In the genomic region with DNA sequence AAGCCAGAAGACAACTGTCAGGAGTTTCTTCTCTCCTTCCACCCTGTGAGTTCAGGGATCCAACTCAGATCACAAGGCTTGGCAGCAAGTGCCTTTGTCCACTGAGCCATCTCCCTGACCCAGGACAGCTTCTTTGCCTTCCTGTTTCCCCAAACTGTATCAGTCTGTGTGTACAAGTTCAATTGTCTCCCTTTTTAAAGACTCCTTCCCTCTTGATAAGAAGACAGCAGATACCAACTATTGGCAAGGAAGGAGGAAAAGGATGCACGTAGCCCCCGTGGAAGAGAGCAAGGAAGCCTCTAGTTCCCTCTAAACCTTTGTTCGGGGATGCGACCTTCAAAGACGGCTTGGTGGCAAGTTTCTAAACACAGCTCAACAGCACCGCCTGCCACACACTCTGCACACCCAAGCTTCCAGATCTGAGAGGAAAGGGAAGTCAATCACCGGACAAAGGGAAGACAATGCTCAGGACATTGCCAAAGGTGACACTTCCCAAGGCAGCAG, we compare ENCODE assay signal across 11 mouse cellular contexts. TPM values are rescaled to one million over a fixed set of nuclear protein-coding genes. Genes with fewer than 3 reads are reported as not detected.
DNase-seq lines count a peak whose midpoint lies in the region; ATAC-seq lines count a peak whose summit lies in the region.
"Had no signal": no experiment of that assay in that cellular context is flagged by ENCODE, and none has a peak within 500 bp of the region (broad histone marks: within the 10 kb centered on the region; RNA-seq: fewer than 3 reads in every experiment).

No protein-coding gene starts in this region.

- H3K27ac ChIP-seq in kidney, embryonic 16.5 days (ENCODE audit: low read length) = peak overlapping the region; percentile 14; the same call in 1 of the 2 replicates
- H3K27ac ChIP-seq in lung, embryonic 16.5 days (ENCODE audit: low read length) = peak overlapping the region; percentile 51
- no peak overlapping the region for H3K27ac ChIP-seq in forebrain, embryonic 10.5 days
- H3K27ac ChIP-seq in midbrain, embryonic 11.5 days (ENCODE audit: low read depth, low read length) = no peak overlapping the region
- H3K27ac ChIP-seq: forebrain, embryonic 15.5 days had no signal

- no peaks in the 10 kb centered on the region for H3K36me3 ChIP-seq in kidney, embryonic 16.5 days (ENCODE audit: insufficient read depth, low read length)
- no peaks in the 10 kb centered on the region for H3K36me3 ChIP-seq in lung, embryonic 16.5 days (ENCODE audit: control insufficient read depth, insufficient read depth, low read length)
- no peaks in the 10 kb centered on the region for H3K36me3 ChIP-seq in forebrain, embryonic 10.5 days (replicated peaks)
- H3K36me3 ChIP-seq in midbrain, embryonic 11.5 days (ENCODE audit: control insufficient read depth, insufficient read depth, low read length) = no peaks in the 10 kb centered on the region
- H3K36me3 ChIP-seq: forebrain, embryonic 15.5 days had no signal

- H3K9ac ChIP-seq in kidney, embryonic 16.5 days (replicated peaks; ENCODE audit: low read length) = no peak overlapping the region
- no peak overlapping the region for H3K9ac ChIP-seq in lung, embryonic 16.5 days (ENCODE audit: low read length)
- H3K9ac ChIP-seq in midbrain, embryonic 11.5 days (ENCODE audit: low read length) = no peak overlapping the region
- H3K9ac ChIP-seq: forebrain, embryonic 15.5 days had no signal

- H3K4me1 ChIP-seq in kidney, embryonic 16.5 days (ENCODE audit: insufficient read depth, low read length) = no peaks in the 10 kb centered on the region
- H3K4me1 ChIP-seq in lung, embryonic 16.5 days (replicated peaks; ENCODE audit: control insufficient read depth, insufficient read depth, low read length) = no peaks in the 10 kb centered on the region
- no peaks in the 10 kb centered on the region for H3K4me1 ChIP-seq in forebrain, embryonic 10.5 days
- no peaks in the 10 kb centered on the region for H3K4me1 ChIP-seq in midbrain, embryonic 11.5 days (ENCODE audit: control insufficient read depth, insufficient read depth, low read length)
- H3K4me1 ChIP-seq: forebrain, embryonic 15.5 days had no signal

- no peak for ATAC-seq in kidney, embryonic 16.5 days (ENCODE audit: low FRiP score, low TSS enrichment)
- ATAC-seq in lung, embryonic 16.5 days (ENCODE audit: low read depth) = peak; percentile 79
- ATAC-seq in midbrain, embryonic 11.5 days (ENCODE audit: low FRiP score) = no peak
- ATAC-seq: forebrain, embryonic 15.5 days had no signal

- no peaks in the 10 kb centered on the region for H3K9me3 ChIP-seq in kidney, embryonic 16.5 days (ENCODE audit: low read length)
- H3K9me3 ChIP-seq in lung, embryonic 16.5 days (ENCODE audit: control insufficient read depth, low read length) = no peaks in the 10 kb centered on the region
- no peaks in the 10 kb centered on the region for H3K9me3 ChIP-seq in forebrain, embryonic 10.5 days
- H3K9me3 ChIP-seq in midbrain, embryonic 11.5 days (ENCODE audit: control insufficient read depth, low read length) = no peaks in the 10 kb centered on the region
- H3K9me3 ChIP-seq: forebrain, embryonic 15.5 days had no signal

- no peaks in the 10 kb centered on the region for H3K27me3 ChIP-seq in kidney, embryonic 16.5 days (ENCODE audit: insufficient read depth, low read length)
- H3K27me3 ChIP-seq in lung, embryonic 16.5 days (ENCODE audit: control insufficient read depth, insufficient read depth, low read depth, low read length) = no peaks in the 10 kb centered on the region
- H3K27me3 ChIP-seq in forebrain, embryonic 10.5 days (ENCODE audit: poor library complexity, severe bottlenecking) = no peaks in the 10 kb centered on the region
- H3K27me3 ChIP-seq in midbrain, embryonic 11.5 days (ENCODE audit: control insufficient read depth, insufficient read depth, low read length) = no peaks in the 10 kb centered on the region
- H3K27me3 ChIP-seq: forebrain, embryonic 15.5 days had no signal

- H3K4me3 ChIP-seq in kidney, embryonic 16.5 days (ENCODE audit: low read length) = no peak overlapping the region
- no peak overlapping the region for H3K4me3 ChIP-seq in lung, embryonic 16.5 days (ENCODE audit: low read length)
- H3K4me3 ChIP-seq in forebrain, embryonic 10.5 days = no peak overlapping the region
- no peak overlapping the region for H3K4me3 ChIP-seq in midbrain, embryonic 11.5 days (ENCODE audit: low read depth, low read length)
- H3K4me3 ChIP-seq: forebrain, embryonic 15.5 days had no signal

- H3K4me2 ChIP-seq in kidney, embryonic 16.5 days (replicated peaks; ENCODE audit: low read depth, low read length) = no peak overlapping the region
- H3K4me2 ChIP-seq in lung, embryonic 16.5 days (ENCODE audit: low read depth, low read length) = no peak overlapping the region
- no peak overlapping the region for H3K4me2 ChIP-seq in midbrain, embryonic 11.5 days
- H3K4me2 ChIP-seq: forebrain, embryonic 15.5 days had no signal

- peak; percentile 45 for DNase-seq in kidney, adult 9 months
- DNase-seq in kidney, adult 18-20 months = no peak
- peak; percentile 50 for DNase-seq in thymus, postnatal 4 days
- no peak for DNase-seq in forebrain, embryonic 10.5 days (ENCODE audit: extremely low spot score, low spot score)
- DNase-seq in midbrain, embryonic 11.5 days (ENCODE audit: low spot score, missing footprints) = no peak
- no peak for DNase-seq in left cerebral cortex, adult 8-10 months (ENCODE audit: low spot score in 2 of 2)

- WGBS in kidney, embryonic 16.5 days = 85% methylated on average over 7 of the region's 7 CpGs
- 67% methylated on average over 7 of the region's 7 CpGs for WGBS in lung, embryonic 16.5 days
- WGBS in forebrain, embryonic 10.5 days = 93% methylated on average over 7 of the region's 7 CpGs
- WGBS in midbrain, embryonic 11.5 days = 88% methylated on average over 7 of the region's 7 CpGs

RNA-seq across cellular contexts. Expression of a gene that starts 7.2 kb away (rescaled TPM):
- polyA plus RNA-seq in kidney, embryonic 16.5 days (2015; fragmentation: Nextera tagmentation; extraction: Ambion mirVana) = 45.6 and 46.3 TPM in 2 replicates
- polyA plus RNA-seq in lung, embryonic 16.5 days (2015; fragmentation: Nextera tagmentation; extraction: Ambion mirVana) = 35.8 and 38.2 TPM in 2 replicates
- polyA plus RNA-seq in forebrain, embryonic 10.5 days (2016; fragmentation: Nextera tagmentation; extraction: Ambion mirVana) = 42.3 and 49.2 TPM in 2 replicates
- 65.4 and 70.2 TPM in 2 replicates for polyA plus RNA-seq in midbrain, embryonic 11.5 days (2014; fragmentation: Nextera tagmentation; extraction: Ambion mirVana)
- 10 to 100 TPM; 64.1 to 83.4 (median 73.4) TPM for total RNA-seq in left cerebral cortex, adult 8-10 months (2022)

RNA-seq across cellular contexts. Expression of a gene that starts 8.9 kb away (rescaled TPM):
- 4.4 and 4.6 TPM in 2 replicates for polyA plus RNA-seq in kidney, embryonic 16.5 days (2015; fragmentation: Nextera tagmentation; extraction: Ambion mirVana)
- 0.73 and 0.84 TPM in 2 replicates for polyA plus RNA-seq in lung, embryonic 16.5 days (2015; fragmentation: Nextera tagmentation; extraction: Ambion mirVana)
- polyA plus RNA-seq in forebrain, embryonic 10.5 days (2016; fragmentation: Nextera tagmentation; extraction: Ambion mirVana) = 0.07 and 0.14 TPM in 2 replicates
- polyA plus RNA-seq in midbrain, embryonic 11.5 days (2014; fragmentation: Nextera tagmentation; extraction: Ambion mirVana) = 0.43 TPM in 1 of 2 replicates, not detected in the other
- total RNA-seq in left cerebral cortex, adult 8-10 months (2022) = under 1 TPM in 1 of 4 experiments, not detected in 3; 0.09 TPM
- polyA plus RNA-seq: forebrain, embryonic 15.5 days had no signal

RNA-seq across cellular contexts. Expression of a gene that starts 41.7 kb away (rescaled TPM):
- not detected in 2 replicates for polyA plus RNA-seq in kidney, embryonic 16.5 days (2015; fragmentation: Nextera tagmentation; extraction: Ambion mirVana)
- polyA plus RNA-seq in lung, embryonic 16.5 days (2015; fragmentation: Nextera tagmentation; extraction: Ambion mirVana) = not detected in 2 replicates
- polyA plus RNA-seq in forebrain, embryonic 10.5 days (2016; fragmentation: Nextera tagmentation; extraction: Ambion mirVana) = not detected in 2 replicates
- polyA plus RNA-seq in midbrain, embryonic 11.5 days (2014; fragmentation: Nextera tagmentation; extraction: Ambion mirVana) = not detected in 2 replicates
- total RNA-seq in left cerebral cortex, adult 8-10 months (2022) = not detected
- total RNA-seq: left cerebral cortex, postnatal 25 days had no signal
- polyA plus RNA-seq: forebrain, embryonic 15.5 days; testis, adult 2 months had no signal

RNA-seq across cellular contexts. Expression of a gene that starts 48.1 kb away (rescaled TPM):
- polyA plus RNA-seq in kidney, embryonic 16.5 days (2015; fragmentation: Nextera tagmentation; extraction: Ambion mirVana) = 88.9 and 91.9 TPM in 2 replicates
- 73.0 and 78.9 TPM in 2 replicates for polyA plus RNA-seq in lung, embryonic 16.5 days (2015; fragmentation: Nextera tagmentation; extraction: Ambion mirVana)
- polyA plus RNA-seq in forebrain, embryonic 10.5 days (2016; fragmentation: Nextera tagmentation; extraction: Ambion mirVana) = 39.6 and 44.9 TPM in 2 replicates
- 30.1 and 30.5 TPM in 2 replicates for polyA plus RNA-seq in midbrain, embryonic 11.5 days (2014; fragmentation: Nextera tagmentation; extraction: Ambion mirVana)
- 10 to 100 TPM; 65.9 to 72.3 (median 69.2) TPM for total RNA-seq in left cerebral cortex, adult 8-10 months (2022)

RNA-seq across cellular contexts. Expression of a gene that starts 53.8 kb away (rescaled TPM):
- not detected in 2 replicates for polyA plus RNA-seq in kidney, embryonic 16.5 days (2015; fragmentation: Nextera tagmentation; extraction: Ambion mirVana)
- not detected in 2 replicates for polyA plus RNA-seq in lung, embryonic 16.5 days (2015; fragmentation: Nextera tagmentation; extraction: Ambion mirVana)
- polyA plus RNA-seq in forebrain, embryonic 10.5 days (2016; fragmentation: Nextera tagmentation; extraction: Ambion mirVana) = not detected in 2 replicates
- polyA plus RNA-seq in midbrain, embryonic 11.5 days (2014; fragmentation: Nextera tagmentation; extraction: Ambion mirVana) = not detected in 2 replicates
- not detected for total RNA-seq in left cerebral cortex, adult 8-10 months (2022)
- total RNA-seq: left cerebral cortex, postnatal 25 days had no signal
- polyA plus RNA-seq: forebrain, embryonic 15.5 days; testis, adult 2 months had no signal

Comparison
In these comparisons a context has a peak if more than half of its experiments do, and no peak if none do; other contexts are left out.
1. DNase-seq: peak in kidney, adult 9 months (single experiment) and thymus, postnatal 4 days (single experiment); none in kidney, adult 18-20 months (single experiment), forebrain, embryonic 10.5 days (single experiment), midbrain, embryonic 11.5 days (single experiment) and left cerebral cortex, adult 8-10 months (0 of 2).
2. H3K27ac ChIP-seq: peak in kidney, embryonic 16.5 days (single experiment) and lung, embryonic 16.5 days (single experiment); none in forebrain, embryonic 10.5 days (single experiment) and midbrain, embryonic 11.5 days (single experiment).